Mouse (Mus musculus) liver, embryonic 13.5 days (tissue): Measurements from ENCODE around the gene Ubr4. TPM values are rescaled to one million over a fixed set of nuclear protein-coding genes. Genes with fewer than 3 reads are reported as not detected.

Experiments
- microRNA-seq: library from miRNA; unstranded; fragments of <30 nt; microRNA quantifications from one replicate; pipeline ENCODE4, GENCODE M21; 2016
- polyA plus RNA-seq: library from polyadenylated mRNA; unstranded; fragments of >200 nt; fragmentation: Nextera tagmentation; extraction: Ambion mirVana; gene quantifications from 2 replicates; pipeline ENCODE4 v1.2.1, GENCODE M21; 2015

Ubr4 gene
- polyA plus RNA-seq, 1 experiment from 2014 or later, result 34.5 TPM

Small RNA genes lying within 50 kb of the gene (microRNA-seq; reads per million reads assigned to microRNA genes)
- 8.2 reads per million, percentile 19 among the genes with 10 or more reads in this experiment for gene Gm24245
- 2.3 reads per million for gene Gm25732

Other genes with a start within 250 kb of the Ubr4 start
- 403 and 435 TPM in 2 replicates for gene Minos1, start 221.5 kb upstream of the Ubr4 start, polyA plus RNA-seq
- gene Capzb, start 159.7 kb upstream of the Ubr4 start, polyA plus RNA-seq, result 173 and 198 TPM in 2 replicates
- 9.7 and 10.3 TPM in 2 replicates for gene Pqlc2, start 41.9 kb upstream of the Ubr4 start, polyA plus RNA-seq
- gene Akr7a5, start 41.9 kb upstream of the Ubr4 start, polyA plus RNA-seq, result 39.8 and 40.0 TPM in 2 replicates
- gene Mrto4, start within 50 bp of the Ubr4 start, polyA plus RNA-seq, result 141 and 147 TPM in 2 replicates
- gene Emc1, start within 50 bp of the Ubr4 start, polyA plus RNA-seq, result 15.4 and 17.8 TPM in 2 replicates
- gene Iffo2, start 177.9 kb downstream of the Ubr4 start, polyA plus RNA-seq, result 1.0 and 1.1 TPM in 2 replicates